Comparison of ENCODE assay signal across 17 mouse cellular contexts in the genomic region with DNA sequence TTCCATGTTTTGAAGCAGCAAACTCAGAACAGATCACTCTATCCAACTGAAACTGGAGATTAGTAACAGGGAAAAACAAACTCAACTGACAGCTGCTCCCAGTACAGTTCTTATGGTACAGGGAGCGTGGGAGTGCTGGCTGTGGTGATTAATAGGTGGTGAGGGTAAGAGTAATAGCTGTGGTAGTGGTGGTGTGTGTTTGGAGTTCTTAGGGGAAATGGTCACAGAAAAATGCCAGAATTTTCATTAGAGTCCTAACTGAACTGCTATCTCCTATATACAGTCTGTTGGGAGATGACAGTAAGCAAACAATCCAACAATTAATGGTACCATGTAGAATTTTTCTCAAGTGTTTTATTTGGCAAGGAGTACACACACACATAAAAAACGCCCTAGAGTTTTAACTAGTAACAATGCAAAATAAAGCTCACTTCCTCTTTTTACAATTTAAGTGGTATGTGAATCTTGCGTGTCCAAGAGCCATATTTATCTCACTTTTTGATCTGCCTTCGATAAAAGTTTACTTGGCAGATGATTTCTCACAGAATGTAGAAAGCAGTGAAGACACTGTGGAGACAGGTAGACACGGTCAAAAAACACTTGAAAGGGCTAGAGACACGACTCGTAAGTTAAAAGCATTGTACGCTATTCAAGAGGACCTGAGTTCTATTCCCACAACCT. TPM values are rescaled to one million over a fixed set of nuclear protein-coding genes. Genes with fewer than 3 reads are reported as not detected.
A peak's percentile ranks its signal among the peaks of the same experiment; 100 is the strongest.
DNase-seq lines count a peak whose midpoint lies in the region; ATAC-seq and TF ChIP-seq lines count a peak whose summit lies in the region.
"Had no signal": no experiment of that assay in that cellular context is flagged by ENCODE, and none has a peak within 500 bp of the region (broad histone marks: within the 10 kb centered on the region; RNA-seq: fewer than 3 reads in every experiment).

No protein-coding gene starts in this region.

- no peak for TF ChIP-seq CTCF in spleen, adult 2 months (IDR thresholded peaks at IDR 0.05; ENCODE audit: extremely low read depth, insufficient read depth, insufficient read length, insufficient replicate concordance)

- TF ChIP-seq POLR2A in spleen, adult 2 months (IDR thresholded peaks at IDR 0.05; ENCODE audit: low read depth, low read length): no peak

- no peaks in the 10 kb centered on the region for H3K9me3 ChIP-seq in kidney, embryonic 14.5 days (ENCODE audit: control insufficient read depth, low read length)
- no peaks in the 10 kb centered on the region for H3K9me3 ChIP-seq in intestine, embryonic 14.5 days (ENCODE audit: control insufficient read depth, low read length)
- H3K9me3 ChIP-seq: embryonic facial prominence, embryonic 13.5 days; hindbrain, embryonic 12.5 days; liver, embryonic 15.5 days; midbrain, embryonic 12.5 days; neural tube, embryonic 15.5 days had no signal

- peak overlapping the region; percentile 3 for H3K4me2 ChIP-seq in kidney, embryonic 14.5 days (replicated peaks; ENCODE audit: low read depth, low read length)
- no peak overlapping the region for H3K4me2 ChIP-seq in intestine, embryonic 14.5 days (ENCODE audit: low read length)
- H3K4me2 ChIP-seq: embryonic facial prominence, embryonic 13.5 days; hindbrain, embryonic 12.5 days; liver, embryonic 15.5 days; midbrain, embryonic 12.5 days; neural tube, embryonic 15.5 days had no signal

- no peak for DNase-seq in kidney, adult 8-10 months
- no peak for DNase-seq in spleen, adult 2 months (ENCODE audit: low read depth in 1 of 2, low spot score in 2 of 2)
- no peak for DNase-seq in spleen, postnatal 14 days (ENCODE audit: low spot score in 2 of 2)
- no peak for DNase-seq in intestine, embryonic 14.5 days (ENCODE audit: low spot score)
- no peak for DNase-seq in left cerebral cortex, postnatal 14 days (ENCODE audit: low spot score in 2 of 2)
- no peak for DNase-seq in right cerebral cortex, postnatal 10 days (ENCODE audit: low spot score in 2 of 2)
- DNase-seq: adrenal gland, adult 8-10 months; cerebellum, adult 8-10 months; forebrain, postnatal 0 days; right cerebral cortex, postnatal 25 days; thymus, adult 2 months had no signal

- peaks cover 20% of the 10 kb centered on the region for H3K4me1 ChIP-seq in kidney, embryonic 14.5 days (ENCODE audit: control insufficient read depth, insufficient read depth, low read length)
- H3K4me1 ChIP-seq in spleen, adult 2 months (ENCODE audit: control insufficient read depth, insufficient read depth, insufficient read length): peaks cover 7% of the 10 kb centered on the region
- peaks cover 6% of the 10 kb centered on the region; the same call in 1 of the 2 replicates for H3K4me1 ChIP-seq in intestine, embryonic 14.5 days (replicated peaks; ENCODE audit: control insufficient read depth, insufficient read depth, low read length)

- H3K27ac ChIP-seq in kidney, embryonic 14.5 days (ENCODE audit: low read depth, low read length): peak overlapping the region; percentile 87
- H3K27ac ChIP-seq in spleen, adult 2 months (ENCODE audit: insufficient read depth, low read length): peak overlapping the region; percentile 60; the same call in 1 of the 2 replicates
- H3K27ac ChIP-seq in intestine, embryonic 14.5 days (ENCODE audit: low read depth): peak overlapping the region; percentile 9; the same call in 1 of the 2 replicates
- H3K27ac ChIP-seq: embryonic facial prominence, embryonic 13.5 days; hindbrain, embryonic 12.5 days; liver, embryonic 15.5 days; midbrain, embryonic 12.5 days; neural tube, embryonic 15.5 days had no signal

- H3K4me3 ChIP-seq in kidney, embryonic 14.5 days (ENCODE audit: low read length): no peak overlapping the region
- no peak overlapping the region for H3K4me3 ChIP-seq in spleen, adult 2 months (ENCODE audit: extremely low read depth, insufficient read depth, insufficient read length)
- no peak overlapping the region for H3K4me3 ChIP-seq in intestine, embryonic 14.5 days (ENCODE audit: low read depth, low read length)
- H3K4me3 ChIP-seq: embryonic facial prominence, embryonic 13.5 days; hindbrain, embryonic 12.5 days; liver, embryonic 15.5 days; midbrain, embryonic 12.5 days; neural tube, embryonic 15.5 days had no signal

- 51% methylated on average over 8 of the region's 8 CpGs for WGBS in kidney, embryonic 14.5 days
- WGBS in spleen, adult 2 months: 44% methylated on average over 8 of the region's 8 CpGs
- WGBS in intestine, embryonic 14.5 days: 71% methylated on average over 8 of the region's 8 CpGs

- ATAC-seq in kidney, embryonic 14.5 days (ENCODE audit: low FRiP score, low TSS enrichment): peak; percentile 73; the same call in 1 of the 2 replicates
- ATAC-seq in intestine, embryonic 14.5 days (replicated peaks; ENCODE audit: low FRiP score, low TSS enrichment, low read depth): no peak
- ATAC-seq: forebrain, postnatal 0 days had no signal

- H3K27me3 ChIP-seq in kidney, embryonic 14.5 days (ENCODE audit: control insufficient read depth, insufficient read depth, low read length): no peaks in the 10 kb centered on the region
- H3K27me3 ChIP-seq in spleen, adult 2 months (ENCODE audit: control insufficient read depth, insufficient read depth, low read length): no peaks in the 10 kb centered on the region
- no peaks in the 10 kb centered on the region for H3K27me3 ChIP-seq in intestine, embryonic 14.5 days (replicated peaks; ENCODE audit: control insufficient read depth, insufficient read depth, low read length)
- H3K27me3 ChIP-seq: embryonic facial prominence, embryonic 13.5 days; hindbrain, embryonic 12.5 days; liver, embryonic 15.5 days; neural tube, embryonic 15.5 days had no signal

- intact Hi-C loops in left cerebral cortex, postnatal 14 days (cut with DNase I): loop anchor here (10.0 kb wide), 1 partner anchor 173 kb away; no protein-coding TSS in a partner anchor

- H3K36me3 ChIP-seq in kidney, embryonic 14.5 days (ENCODE audit: control insufficient read depth, insufficient read depth, low read length): peaks cover 7% of the 10 kb centered on the region; the same call in 1 of the 2 replicates
- peaks cover 10% of the 10 kb centered on the region for H3K36me3 ChIP-seq in spleen, adult 2 months (ENCODE audit: control insufficient read depth, insufficient read depth, low read length)
- peaks cover 19% of the 10 kb centered on the region for H3K36me3 ChIP-seq in intestine, embryonic 14.5 days (ENCODE audit: control insufficient read depth, insufficient read depth, low read length)
- H3K36me3 ChIP-seq: hindbrain, embryonic 12.5 days; midbrain, embryonic 12.5 days had no signal

- no peak overlapping the region for H3K9ac ChIP-seq in kidney, embryonic 14.5 days (ENCODE audit: low read depth, low read length)
- H3K9ac ChIP-seq in intestine, embryonic 14.5 days (ENCODE audit: low read length): no peak overlapping the region
- H3K9ac ChIP-seq: embryonic facial prominence, embryonic 13.5 days; forebrain, postnatal 0 days; hindbrain, embryonic 12.5 days; liver, embryonic 15.5 days; midbrain, embryonic 12.5 days; neural tube, embryonic 15.5 days had no signal

RNA-seq across cellular contexts. Expression of gene Ezh1, which starts 4.8 kb away (rescaled TPM):
- 18.2 and 27.4 TPM in 2 replicates for polyA plus RNA-seq in kidney, embryonic 14.5 days (2014; fragmentation: Nextera tagmentation; extraction: Ambion mirVana)
- polyA plus RNA-seq in spleen, adult 2 months (2012; rRNA removed): 28.3 and 30.9 TPM in 2 replicates
- polyA plus RNA-seq in intestine, embryonic 14.5 days (2014; fragmentation: Nextera tagmentation; extraction: Ambion mirVana): 20.2 and 21.8 TPM in 2 replicates
- 10 to 100 TPM; 32.4 TPM for total RNA-seq in left cerebral cortex, postnatal 14 days (2021)

RNA-seq across cellular contexts. Expression of gene Ramp2, which starts 24.4 kb away (rescaled TPM):
- polyA plus RNA-seq in kidney, embryonic 14.5 days (2014; fragmentation: Nextera tagmentation; extraction: Ambion mirVana): 248 and 275 TPM in 2 replicates
- 47.6 and 59.7 TPM in 2 replicates for polyA plus RNA-seq in spleen, adult 2 months (2012; rRNA removed)
- polyA plus RNA-seq in intestine, embryonic 14.5 days (2014; fragmentation: Nextera tagmentation; extraction: Ambion mirVana): 113 and 122 TPM in 2 replicates
- 10 to 100 TPM; 40.4 to 44.7 TPM for total RNA-seq in left cerebral cortex, postnatal 14 days (2021)

RNA-seq across cellular contexts. Expression of gene Vps25, which starts 32.1 kb away (rescaled TPM):
- 154 and 160 TPM in 2 replicates for polyA plus RNA-seq in kidney, embryonic 14.5 days (2014; fragmentation: Nextera tagmentation; extraction: Ambion mirVana)
- 56.3 and 62.2 TPM in 2 replicates for polyA plus RNA-seq in spleen, adult 2 months (2012; rRNA removed)
- polyA plus RNA-seq in intestine, embryonic 14.5 days (2014; fragmentation: Nextera tagmentation; extraction: Ambion mirVana): 143 and 150 TPM in 2 replicates
- total RNA-seq in left cerebral cortex, postnatal 14 days (2021): 10 to 100 TPM; 74.6 to 86.7 TPM

RNA-seq across cellular contexts. Expression of gene Wnk4, which starts 38.9 kb away (rescaled TPM):
- 18.9 and 28.1 TPM in 2 replicates for polyA plus RNA-seq in kidney, embryonic 14.5 days (2014; fragmentation: Nextera tagmentation; extraction: Ambion mirVana)
- polyA plus RNA-seq in spleen, adult 2 months (2012; rRNA removed): 1.9 and 2.2 TPM in 2 replicates
- polyA plus RNA-seq in intestine, embryonic 14.5 days (2014; fragmentation: Nextera tagmentation; extraction: Ambion mirVana): 12.6 and 14.4 TPM in 2 replicates
- total RNA-seq in left cerebral cortex, postnatal 14 days (2021): 1 to 10 TPM; 4.7 to 5.7 TPM

RNA-seq across cellular contexts. Expression of gene Ccr10, which starts 46.2 kb away (rescaled TPM):
- 0.24 and 0.51 TPM in 2 replicates for polyA plus RNA-seq in kidney, embryonic 14.5 days (2014; fragmentation: Nextera tagmentation; extraction: Ambion mirVana)
- polyA plus RNA-seq in spleen, adult 2 months (2012; rRNA removed): 1.6 and 1.9 TPM in 2 replicates
- 0.23 TPM in 1 of 2 replicates, not detected in the other for polyA plus RNA-seq in intestine, embryonic 14.5 days (2014; fragmentation: Nextera tagmentation; extraction: Ambion mirVana)
- total RNA-seq in left cerebral cortex, postnatal 14 days (2021): under 1 TPM; 0.19 to 0.26 TPM

Comparison
In these comparisons a context has a peak if more than half of its experiments do, and no peak if none do; other contexts are left out.
1. H3K27ac ChIP-seq: peak in every context shown above with its lines; median percentile 87 in kidney, embryonic 14.5 days; 60 in spleen, adult 2 months; 9 in intestine, embryonic 14.5 days.